Mouse (Mus musculus) neural tube, embryonic 10.5 days (tissue): ENCODE data around the gene Mapkapk2.

Source experiments
- DNase-seq: peaks from one replicate; pipeline ENCODE4 v3.0.0-alpha.2; 2017; ENCODE audit warnings: low spot score; ENCODE audit errors: extremely low spot score

The Mapkapk2 gene

GRCm38 (mm10) chr1:131021900-131022590 lies 75.6 kb downstream of the Mapkapk2 start:
- DNase-seq = no peak

- no peak for DNase-seq
These were observed 76.2 kb downstream of the Mapkapk2 start for GRCm38 (mm10) chr1:131021438-131021837.

- no peak for DNase-seq
These were observed 77.0 kb downstream of the Mapkapk2 start for GRCm38 (mm10) chr1:131020425-131021310.

- DNase-seq = no peak
These were observed 78.0 kb downstream of the Mapkapk2 start, which contains the start of gene Il10 for GRCm38 (mm10) chr1:131019492-131020098. TSS of gene Il10 (plus strand) at chr1:131019845.

GRCm38 (mm10) chr1:131015879-131016278 lies 81.7 kb downstream of the Mapkapk2 start:
- no peak for DNase-seq

- DNase-seq = no peak
These were observed 82.3 kb downstream of the Mapkapk2 start for GRCm38 (mm10) chr1:131015281-131015680.

GRCm38 (mm10) chr1:131013926-131014325 lies 83.7 kb downstream of the Mapkapk2 start:
- DNase-seq = no peak

GRCm38 (mm10) chr1:131012494-131012893 lies 85.1 kb downstream of the Mapkapk2 start:
- DNase-seq = no peak

GRCm38 (mm10) chr1:131010201-131011153 lies 87.1 kb downstream of the Mapkapk2 start:
- DNase-seq = no peak

GRCm38 (mm10) chr1:131006069-131006468 lies 91.6 kb downstream of the Mapkapk2 start:
- no peak for DNase-seq
